Mouse (Mus musculus) inflammation-experienced regulatory T-cells, adult 6 months (primary cell): ENCODE measurements around the gene Olfr1419. TPM values are rescaled to one million over a fixed set of nuclear protein-coding genes. Genes with fewer than 3 reads are reported as not detected.
A peak's percentile ranks its signal among the peaks of the same experiment; 100 is the strongest.
"Not testable (repeated sequence)": the region's sequence is repeated elsewhere in the genome, so short reads cannot be mapped to it uniquely, and the experiment has no call there.

ENCODE experiments used
- ATAC-seq: one replicate; pipeline ENCODE4 v1.8.0; 2017
- polyA plus RNA-seq, 3 experiments: library from polyadenylated mRNA; unstranded; fragments of 100-300 nt; shearing (Covaris generic); gene quantifications; one replicate each; pipeline ENCODE4 v1.2.1; 2017

Gene Olfr1419
- not detected for polyA plus RNA-seq

- no peak for ATAC-seq
Measured at GRCm38 (mm10) chr19:11875006-11875405, at the start of gene Olfr1419. Olfr1419 (minus strand) TSS chr19:11875106.

GRCm38 (mm10) chr19:11922515-11922914 is 47.6 kb upstream of the Olfr1419 start:
- not testable (repeated sequence) for ATAC-seq

- no peak for ATAC-seq
Measured at GRCm38 (mm10) chr19:11922068-11922467, 47.2 kb upstream of the Olfr1419 start.

GRCm38 (mm10) chr19:11915804-11916203 is 40.9 kb upstream of the Olfr1419 start:
- no peak for ATAC-seq

- ATAC-seq = peak; percentile 17
Measured at GRCm38 (mm10) chr19:11912533-11913121, 37.7 kb upstream of the Olfr1419 start.

GRCm38 (mm10) chr19:11912037-11912532 is 37.2 kb upstream of the Olfr1419 start, which contains the start of gene Patl1:
Patl1 (plus strand) TSS chr19:11912399.
- ATAC-seq = peak; percentile 92

- ATAC-seq = peak; percentile 10
Measured at GRCm38 (mm10) chr19:11911603-11912002, 36.7 kb upstream of the Olfr1419 start.

GRCm38 (mm10) chr19:11911021-11911420 is 36.1 kb upstream of the Olfr1419 start:
- no peak for ATAC-seq

- no peak for ATAC-seq
Measured at GRCm38 (mm10) chr19:11886265-11886664, 11.4 kb upstream of the Olfr1419 start, which contains the start of gene Olfr1420. Olfr1420 (plus strand) TSS chr19:11886565.

GRCm38 (mm10) chr19:11878404-11878803 is 3.5 kb upstream of the Olfr1419 start:
- ATAC-seq = not testable (repeated sequence)

- no peak for ATAC-seq
Measured at GRCm38 (mm10) chr19:11867837-11868236, 7.1 kb downstream of the Olfr1419 start.

GRCm38 (mm10) chr19:11860966-11861365 is 13.9 kb downstream of the Olfr1419 start, which contains the start of gene Olfr1418:
Olfr1418 (minus strand) TSS chr19:11861066.
- no peak for ATAC-seq

GRCm38 (mm10) chr19:11856506-11856905 is 18.4 kb downstream of the Olfr1419 start:
- no peak for ATAC-seq

GRCm38 (mm10) chr19:11854821-11855220 is 20.1 kb downstream of the Olfr1419 start:
- ATAC-seq = no peak

- no peak for ATAC-seq
Measured at GRCm38 (mm10) chr19:11852652-11853051, 22.3 kb downstream of the Olfr1419 start.

- no peak for ATAC-seq
Measured at GRCm38 (mm10) chr19:11846333-11846732, 28.6 kb downstream of the Olfr1419 start.

- ATAC-seq = no peak
Measured at GRCm38 (mm10) chr19:11839119-11839518, 35.8 kb downstream of the Olfr1419 start, which contains the start of gene Olfr1417. Olfr1417 (minus strand) TSS chr19:11839219.

GRCm38 (mm10) chr19:11823346-11824065 is 51.4 kb downstream of the Olfr1419 start:
- ATAC-seq = no peak

- no peak for ATAC-seq
Measured at GRCm38 (mm10) chr19:11820211-11820610, 54.7 kb downstream of the Olfr1419 start.

- no peak for ATAC-seq
Measured at GRCm38 (mm10) chr19:11819800-11820199, 55.1 kb downstream of the Olfr1419 start.

- no peak for ATAC-seq
Measured at GRCm38 (mm10) chr19:11819143-11819700, 55.7 kb downstream of the Olfr1419 start, which contains the start of gene Stx3. Stx3 (minus strand) TSS chr19:11819403.
